Mouse (Mus musculus): ENCODE results near the gene Plpp3. TPM values are rescaled to one million over a fixed set of nuclear protein-coding genes. Genes with fewer than 3 reads are reported as not detected.
A peak's percentile ranks its signal among the peaks of the same experiment; 100 is the strongest.

Gene Plpp3
- polyA plus RNA-seq, 1 experiment = 48.5 TPM

GRCm38 (mm10) chr4:105255185-105255584 is 98.0 kb downstream of the Plpp3 start:
- H3K27me3 ChIP-seq (ENCODE audit: control insufficient read depth, insufficient read depth, low read length) = no peaks in the 10 kb centered on the region
- TF ChIP-seq POLR2A (IDR thresholded peaks at IDR 0.05; ENCODE audit: low read depth, low read length) = no peak
- TF ChIP-seq CTCF (IDR thresholded peaks at IDR 0.05; ENCODE audit: extremely low read depth, insufficient read length, insufficient replicate concordance, low read depth, low read length) = no peak
- peak overlapping the region; percentile 89 for H3K27ac ChIP-seq (ENCODE audit: insufficient read depth, low read depth, low read length)
- no peaks in the 10 kb centered on the region for H3K36me3 ChIP-seq (ENCODE audit: control insufficient read depth, insufficient read depth, low read length)
- peaks cover 38% of the 10 kb centered on the region; the same call in 1 of the 2 replicates for H3K4me1 ChIP-seq (ENCODE audit: control insufficient read depth, insufficient read depth, insufficient read length, low read length)
- H3K4me3 ChIP-seq (ENCODE audit: low read depth, low read length) = no peak overlapping the region
- 32% methylated on average over 3 of the region's 3 CpGs for WGBS

- H3K4me1 ChIP-seq (ENCODE audit: control insufficient read depth, insufficient read depth, insufficient read length, low read length) = peaks cover 35% of the 10 kb centered on the region; the same call in 1 of the 2 replicates
- no peaks in the 10 kb centered on the region for H3K36me3 ChIP-seq (ENCODE audit: control insufficient read depth, insufficient read depth, low read length)
- 66% methylated on average over 11 of the region's 11 CpGs for WGBS
- H3K27me3 ChIP-seq (ENCODE audit: control insufficient read depth, insufficient read depth, low read length) = no peaks in the 10 kb centered on the region
- TF ChIP-seq POLR2A (IDR thresholded peaks at IDR 0.05; ENCODE audit: low read depth, low read length) = no peak
- no peak for TF ChIP-seq CTCF (IDR thresholded peaks at IDR 0.05; ENCODE audit: extremely low read depth, insufficient read length, insufficient replicate concordance, low read depth, low read length)
- no peak overlapping the region for H3K4me3 ChIP-seq (ENCODE audit: low read depth, low read length)
- H3K27ac ChIP-seq (ENCODE audit: insufficient read depth, low read depth, low read length) = peak overlapping the region; percentile 94
Measured at GRCm38 (mm10) chr4:105257667-105258560, 100.8 kb downstream of the Plpp3 start.

DNA sequence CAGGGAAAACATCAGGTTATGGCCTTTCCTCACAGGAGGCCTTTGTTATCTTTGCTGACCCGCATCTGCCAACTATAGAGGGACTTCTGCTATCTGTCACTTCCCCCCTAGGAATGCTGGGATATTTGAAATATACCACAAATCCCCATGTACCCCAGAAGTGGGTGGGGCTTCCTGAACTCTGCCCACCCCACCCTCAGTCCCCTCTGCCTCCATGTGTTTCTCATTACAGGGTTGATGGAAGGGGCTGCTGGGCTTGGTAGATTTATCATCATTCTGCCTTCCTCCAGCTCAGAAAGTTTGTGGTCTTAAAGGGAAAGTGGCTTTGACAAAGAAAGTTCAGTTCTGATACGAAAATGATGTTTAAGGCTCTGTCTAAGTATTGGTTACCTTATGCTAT is 103.2 kb downstream of the Plpp3 start:
- no peak for TF ChIP-seq CTCF (IDR thresholded peaks at IDR 0.05; ENCODE audit: extremely low read depth, insufficient read length, insufficient replicate concordance, low read depth, low read length)
- TF ChIP-seq POLR2A (IDR thresholded peaks at IDR 0.05; ENCODE audit: low read depth, low read length) = no peak
- WGBS = 89% methylated on average over 2 of the region's 2 CpGs
- Histone ChIP-seq H3K27me3 (ENCODE audit: control insufficient read depth, insufficient read depth, low read length) (no peaks in the 10 kb centered on the region), H3K27ac (ENCODE audit: insufficient read depth, low read depth, low read length) (peak overlapping the region; percentile 63), H3K4me1 (ENCODE audit: control insufficient read depth, insufficient read depth, insufficient read length, low read length) (peaks cover 21% of the 10 kb centered on the region; the same call in 1 of the 2 replicates), H3K4me3 (ENCODE audit: low read depth, low read length) (no peak overlapping the region), H3K36me3 (ENCODE audit: control insufficient read depth, insufficient read depth, low read length) (no peaks in the 10 kb centered on the region)

- H3K4me1 ChIP-seq (ENCODE audit: control insufficient read depth, insufficient read depth, insufficient read length, low read length) = peaks cover 15% of the 10 kb centered on the region; the same call in 1 of the 2 replicates
- WGBS = 41% methylated on average over 9 of the region's 9 CpGs
- peak overlapping the region; percentile 63; the same call in 1 of the 2 replicates for H3K27ac ChIP-seq (ENCODE audit: insufficient read depth, low read depth, low read length)
- TF ChIP-seq POLR2A (IDR thresholded peaks at IDR 0.05; ENCODE audit: low read depth, low read length) (no peak), CTCF (IDR thresholded peaks at IDR 0.05; ENCODE audit: extremely low read depth, insufficient read length, insufficient replicate concordance, low read depth, low read length) (no peak)
- no peaks in the 10 kb centered on the region for H3K36me3 ChIP-seq (ENCODE audit: control insufficient read depth, insufficient read depth, low read length)
- no peak overlapping the region for H3K4me3 ChIP-seq (ENCODE audit: low read depth, low read length)
- H3K27me3 ChIP-seq (ENCODE audit: control insufficient read depth, insufficient read depth, low read length) = no peaks in the 10 kb centered on the region
Measured at GRCm38 (mm10) chr4:105260893-105261769, 104.0 kb downstream of the Plpp3 start.

DNA sequence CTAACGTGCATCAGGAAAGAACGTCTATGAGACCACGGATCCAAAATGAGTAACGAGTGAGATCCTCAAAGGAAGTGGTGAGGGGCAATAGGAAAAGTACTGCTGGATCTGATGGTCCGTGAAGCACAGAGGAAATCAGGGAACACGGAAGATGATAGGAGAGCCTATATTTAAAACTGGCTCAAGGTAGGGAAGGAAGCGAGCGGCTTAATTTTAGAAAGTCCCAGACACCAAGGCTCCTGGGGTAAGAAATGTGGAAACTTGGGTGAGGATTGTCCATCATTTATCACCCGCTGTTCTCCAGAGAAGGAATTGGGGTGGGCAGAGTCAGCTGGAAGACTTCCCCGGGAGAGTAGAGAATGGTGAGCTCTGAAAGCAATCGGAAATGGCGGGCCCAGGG is 105.2 kb downstream of the Plpp3 start:
- Histone ChIP-seq H3K27me3 (ENCODE audit: control insufficient read depth, insufficient read depth, low read length) (no peaks in the 10 kb centered on the region), H3K4me1 (ENCODE audit: control insufficient read depth, insufficient read depth, insufficient read length, low read length) (peaks cover 11% of the 10 kb centered on the region; the same call in 1 of the 2 replicates), H3K4me3 (ENCODE audit: low read depth, low read length) (no peak overlapping the region), H3K36me3 (ENCODE audit: control insufficient read depth, insufficient read depth, low read length) (no peaks in the 10 kb centered on the region), H3K27ac (ENCODE audit: insufficient read depth, low read depth, low read length) (no peak overlapping the region)
- TF ChIP-seq CTCF (IDR thresholded peaks at IDR 0.05; ENCODE audit: extremely low read depth, insufficient read length, insufficient replicate concordance, low read depth, low read length) (no peak), POLR2A (IDR thresholded peaks at IDR 0.05; ENCODE audit: low read depth, low read length) (no peak)
- WGBS = 90% methylated on average over 12 of the region's 12 CpGs

GRCm38 (mm10) chr4:105263600-105263999 is 106.5 kb downstream of the Plpp3 start:
- TF ChIP-seq CTCF (IDR thresholded peaks at IDR 0.05; ENCODE audit: extremely low read depth, insufficient read length, insufficient replicate concordance, low read depth, low read length) = no peak
- TF ChIP-seq POLR2A (IDR thresholded peaks at IDR 0.05; ENCODE audit: low read depth, low read length) = no peak

More at GRCm38 (mm10) chr4:105263600-105263999, 106.5 kb downstream of the Plpp3 start:
- Histone ChIP-seq H3K4me3 (ENCODE audit: low read depth, low read length) (no peak overlapping the region), H3K4me1 (ENCODE audit: control insufficient read depth, insufficient read depth, insufficient read length, low read length) (peaks cover 11% of the 10 kb centered on the region; the same call in 1 of the 2 replicates), H3K27ac (ENCODE audit: insufficient read depth, low read depth, low read length) (no peak overlapping the region), H3K36me3 (ENCODE audit: control insufficient read depth, insufficient read depth, low read length) (no peaks in the 10 kb centered on the region), H3K27me3 (ENCODE audit: control insufficient read depth, insufficient read depth, low read length) (no peaks in the 10 kb centered on the region)
- 88% methylated on average over 8 of the region's 8 CpGs for WGBS

Data from small intestine, adult 2 months (tissue).